Mouse (Mus musculus) bone marrow macrophage, adult 2 months (primary cell): ENCODE measurements around the gene Rdh7.

Source experiments
- CTCF ChIP-seq: IDR thresholded peaks from 2 replicates; pipeline ENCODE4 v1.5.1; 2012; ENCODE audit warnings: low read depth, mild to moderate bottlenecking, low read length, moderate library complexity
- POLR2A ChIP-seq: IDR thresholded peaks from 2 replicates; pipeline ENCODE4 v1.6.1; 2012; ENCODE audit warnings: mild to moderate bottlenecking, low read depth, low read length, borderline replicate concordance

GRCm38 (mm10) chr10:127906138-127906537, 17.5 kb upstream of the Rdh7 start:
- TF ChIP-seq CTCF (no peak), POLR2A (no peak)
